Mouse (Mus musculus) hematopoietic stem cell, adult 5-6 weeks (primary cell): ENCODE data around the gene Ltbp3. TPM values are rescaled to one million over a fixed set of nuclear protein-coding genes. Genes with fewer than 3 reads are reported as not detected.

Source experiments
- ATAC-seq, 2 experiments: fragments of 125-278 bp in 1 of 2; replicated peaks in 1 of 2; 2 replicates each; pipeline ENCODE4 v1.8.0; 2016 to 2017; ENCODE audit warnings: inconsistent platforms in 2 of 2, mild to moderate bottlenecking in 2 of 2, moderate number of reproducible peaks in 2 of 2, low read depth in 1 of 2, moderate TSS enrichment in 1 of 2; ENCODE audit not compliant: low FRiP score in 2 of 2, poor library complexity in 2 of 2, severe bottlenecking in 2 of 2, insufficient read depth in 1 of 2, low TSS enrichment in 1 of 2
- total RNA-seq: library from RNA; stranded (forward); fragments of 172-1452, 232-1000 nt; gene quantifications from 2 replicates; pipeline ENCODE4 v1.2.3, GENCODE M21; 2017

Gene Ltbp3
- total RNA-seq, 1 experiment from 2014 or later: 23.5 TPM

- ATAC-seq: no peak
These were observed 56.8 kb downstream of the Ltbp3 start for GRCm38 (mm10) chr19:5797381-5798111.

- ATAC-seq: no peak
These were observed 58.2 kb downstream of the Ltbp3 start for GRCm38 (mm10) chr19:5798700-5799479.

- ATAC-seq: no peak
These were observed 59.1 kb downstream of the Ltbp3 start for GRCm38 (mm10) chr19:5799566-5800349.

GRCm38 (mm10) chr19:5800350-5800631, 59.6 kb downstream of the Ltbp3 start:
- ATAC-seq: no peak

- ATAC-seq: no peak
These were observed 60.1 kb downstream of the Ltbp3 start for GRCm38 (mm10) chr19:5800632-5801431.

- ATAC-seq: no peak
These were observed 60.8 kb downstream of the Ltbp3 start for GRCm38 (mm10) chr19:5801432-5801964.

GRCm38 (mm10) chr19:5802011-5802786, 61.5 kb downstream of the Ltbp3 start:
- ATAC-seq: peak; percentile 55 to 61

GRCm38 (mm10) chr19:5802787-5803040, 62.0 kb downstream of the Ltbp3 start:
- no peak for ATAC-seq

- peak; percentile 61 to 64 for ATAC-seq
These were observed 62.6 kb downstream of the Ltbp3 start for GRCm38 (mm10) chr19:5803041-5803880.

- no peak for ATAC-seq
These were observed 63.2 kb downstream of the Ltbp3 start for GRCm38 (mm10) chr19:5803881-5804279.

- no peak for ATAC-seq
These were observed 63.7 kb downstream of the Ltbp3 start for GRCm38 (mm10) chr19:5804371-5804899.

GRCm38 (mm10) chr19:5806051-5806808, 65.5 kb downstream of the Ltbp3 start:
- ATAC-seq: no peak

- ATAC-seq: 0 out of 4 replicates have a peak, but pooled peaks of 1 of the 2 experiments have one; percentile 8
These were observed 66.1 kb downstream of the Ltbp3 start for GRCm38 (mm10) chr19:5806809-5807205.

- no peak for ATAC-seq
These were observed 67.0 kb downstream of the Ltbp3 start for GRCm38 (mm10) chr19:5807740-5808139.
